Mouse (Mus musculus) testis, adult 2 months (tissue): Measurements from ENCODE around the gene Mitf. TPM values are rescaled to one million over a fixed set of nuclear protein-coding genes. Genes with fewer than 3 reads are reported as not detected.

Experiments
- H3K27ac ChIP-seq: fragments of 200-500 bp; 2 replicates; pipeline ENCODE4 v1.5.1; 2012; ENCODE audit warnings: low read depth, low read length; ENCODE audit not compliant: control insufficient read depth, insufficient read depth
- H3K27me3 ChIP-seq: fragments of 200-500 bp; 2 replicates; pipeline ENCODE4 v1.6.1; 2012; ENCODE audit warnings: mild to moderate bottlenecking, low read length, moderate library complexity; ENCODE audit not compliant: control insufficient read depth, insufficient read depth
- H3K36me3 ChIP-seq: fragments of 200-500 bp; 2 replicates; pipeline ENCODE4 v1.6.1; 2012; ENCODE audit warnings: mild to moderate bottlenecking, low read length; ENCODE audit not compliant: control insufficient read depth, insufficient read depth
- H3K4me1 ChIP-seq: fragments of 200-500 bp; 2 replicates; pipeline ENCODE4 v1.6.1; 2012; ENCODE audit warnings: low read length; ENCODE audit not compliant: control insufficient read depth, insufficient read depth
- H3K4me3 ChIP-seq: fragments of 200-500 bp; 2 replicates; pipeline ENCODE4 v1.5.1; 2012; ENCODE audit warnings: low read depth, mild to moderate bottlenecking, low read length, moderate library complexity, mixed read lengths; ENCODE audit not compliant: control insufficient read depth
- CTCF ChIP-seq: fragments of 200-500 bp; IDR thresholded peaks from 2 replicates; pipeline ENCODE4 v1.5.1; 2012; ENCODE audit warnings: low read depth, mild to moderate bottlenecking, inconsistent platforms, low read length, moderate library complexity; ENCODE audit not compliant: control insufficient read depth, insufficient read depth, insufficient replicate concordance
- POLR2A ChIP-seq: fragments of 200-500 bp; IDR thresholded peaks from 2 replicates; pipeline ENCODE4 v1.6.1; 2012; ENCODE audit warnings: low read depth, mild to moderate bottlenecking, inconsistent platforms, low read length, moderate library complexity; ENCODE audit not compliant: control insufficient read depth
- polyA plus RNA-seq: library from polyadenylated mRNA; depleted of rRNA; stranded (reverse); fragments of >200 nt; gene quantifications from 2 replicates; pipeline ENCODE4 v1.2.3, GENCODE M21; 2012

Gene Mitf
- polyA plus RNA-seq, 1 experiment, result 0.72 TPM

DNA sequence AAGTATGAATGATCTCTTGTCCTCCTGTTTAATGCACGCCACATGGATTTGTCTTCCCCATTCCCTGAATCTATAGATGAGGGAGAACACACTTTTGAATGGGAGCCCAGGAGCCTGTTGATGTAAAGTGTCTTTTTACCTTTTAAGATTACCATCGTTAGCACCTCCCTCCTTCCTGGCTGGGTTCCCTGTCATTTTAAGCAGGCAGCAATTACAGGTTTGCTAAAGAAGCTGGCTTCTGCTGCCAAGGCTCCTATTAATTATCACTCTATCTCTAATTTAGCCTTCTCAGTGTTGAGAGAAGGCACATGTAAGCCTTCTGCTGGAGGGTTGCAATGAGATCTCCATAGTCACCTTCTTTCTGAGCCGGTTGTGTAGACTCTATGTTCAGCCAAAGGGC lies 21.2 kb downstream of the Mitf start:
- H3K27ac ChIP-seq, result no peak overlapping the region

DNA sequence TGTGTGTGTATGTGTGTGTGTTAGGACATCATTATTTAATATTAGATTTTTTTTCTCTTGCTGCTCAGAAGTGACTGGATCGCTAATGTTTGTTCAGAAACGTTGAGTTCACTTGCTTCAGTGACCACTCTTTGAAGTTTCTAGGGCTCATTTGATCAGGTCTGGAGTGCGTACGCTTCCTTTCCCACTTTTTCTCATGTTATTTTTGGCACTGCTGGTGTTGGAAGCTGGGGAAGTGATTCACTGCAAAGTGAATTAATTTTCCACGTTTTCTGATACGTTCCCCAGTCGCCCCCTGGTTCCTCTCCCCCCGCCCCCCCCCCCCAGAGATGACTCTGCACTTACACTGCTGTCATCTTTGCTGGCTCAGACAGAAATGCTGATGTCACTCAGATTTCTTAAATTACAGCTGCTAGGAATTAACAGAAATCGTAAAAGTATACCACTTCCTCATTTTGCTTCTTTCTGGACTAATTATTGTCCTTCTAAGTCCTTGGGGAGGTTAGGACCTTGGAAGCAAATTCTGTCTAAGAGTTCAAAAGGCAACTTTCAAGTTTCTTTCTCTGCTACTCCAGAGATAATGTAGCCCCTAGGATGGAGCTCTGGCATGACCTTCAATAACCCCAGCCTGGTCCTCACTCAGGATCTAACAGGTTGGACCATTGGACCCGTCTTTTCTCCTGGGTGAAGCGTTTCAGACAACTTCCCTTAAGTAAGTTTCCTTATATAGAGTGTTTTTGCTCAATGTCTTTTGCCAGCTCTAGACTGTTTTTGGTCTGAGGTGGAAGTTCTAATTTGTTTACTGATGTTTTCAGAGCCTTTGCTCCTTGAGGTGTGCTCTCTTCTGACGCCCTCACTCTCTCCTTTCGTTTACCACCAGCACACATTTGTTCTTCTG lies 22.2 kb downstream of the Mitf start:
- Histone ChIP-seq H3K4me1 (no peaks in the 10 kb centered on the region), H3K27ac (no peak overlapping the region), H3K36me3 (no peaks in the 10 kb centered on the region), H3K27me3 (no peaks in the 10 kb centered on the region), H3K4me3 (no peak overlapping the region)
- no peak for TF ChIP-seq CTCF
- no peak for TF ChIP-seq POLR2A

More for the DNA sequence above, 21.2 kb downstream of the Mitf start:
- no peaks in the 10 kb centered on the region for H3K27me3 ChIP-seq
- H3K4me3 ChIP-seq, result no peak overlapping the region
- H3K4me1 ChIP-seq, result no peaks in the 10 kb centered on the region
- TF ChIP-seq POLR2A, result no peak
- TF ChIP-seq CTCF, result no peak
- no peaks in the 10 kb centered on the region for H3K36me3 ChIP-seq

DNA sequence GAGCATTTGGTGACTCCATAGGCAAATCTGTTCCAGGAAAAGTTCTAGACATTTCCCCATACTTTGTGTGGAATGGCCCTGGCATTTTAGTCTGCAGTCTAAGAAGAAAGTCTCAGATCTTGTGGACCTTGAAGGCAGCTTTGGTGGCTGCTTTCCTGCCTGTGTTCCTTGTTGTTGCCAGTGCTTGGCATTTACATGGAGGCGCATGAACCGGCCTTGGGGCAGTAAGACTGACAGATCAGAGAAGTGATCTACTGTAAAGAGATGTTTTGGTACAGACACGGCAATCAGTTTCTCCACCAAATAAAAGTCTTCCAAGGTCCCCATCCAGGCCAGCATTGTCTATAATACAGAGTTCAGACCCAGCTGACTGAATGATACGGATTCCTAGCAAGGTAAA lies 25.6 kb downstream of the Mitf start:
- no peaks in the 10 kb centered on the region for H3K36me3 ChIP-seq
- no peaks in the 10 kb centered on the region for H3K27me3 ChIP-seq
- H3K4me3 ChIP-seq, result no peak overlapping the region
- H3K27ac ChIP-seq, result no peak overlapping the region
- TF ChIP-seq POLR2A (no peak), CTCF (no peak)
- H3K4me1 ChIP-seq, result no peaks in the 10 kb centered on the region

DNA sequence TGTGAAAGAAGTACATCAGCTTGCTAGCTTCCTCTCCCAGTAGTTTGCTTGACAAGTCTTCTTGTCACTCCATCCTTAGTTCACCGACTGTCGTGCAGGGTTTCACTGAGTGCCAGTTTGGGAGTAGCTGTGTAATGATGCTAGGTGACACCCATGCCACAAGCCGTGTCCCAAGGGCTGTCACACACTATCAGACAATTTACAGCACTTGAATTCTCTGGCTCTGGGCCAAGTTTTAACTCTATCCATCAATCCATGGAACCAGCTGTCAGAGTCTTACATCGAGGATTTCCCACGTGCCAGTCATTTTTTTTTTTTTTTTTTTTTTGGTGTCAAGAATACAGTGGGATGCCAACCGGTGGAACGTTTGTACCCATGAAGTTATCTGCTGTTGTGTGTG lies 29.3 kb downstream of the Mitf start:
- TF ChIP-seq CTCF (no peak), POLR2A (no peak)

DNA sequence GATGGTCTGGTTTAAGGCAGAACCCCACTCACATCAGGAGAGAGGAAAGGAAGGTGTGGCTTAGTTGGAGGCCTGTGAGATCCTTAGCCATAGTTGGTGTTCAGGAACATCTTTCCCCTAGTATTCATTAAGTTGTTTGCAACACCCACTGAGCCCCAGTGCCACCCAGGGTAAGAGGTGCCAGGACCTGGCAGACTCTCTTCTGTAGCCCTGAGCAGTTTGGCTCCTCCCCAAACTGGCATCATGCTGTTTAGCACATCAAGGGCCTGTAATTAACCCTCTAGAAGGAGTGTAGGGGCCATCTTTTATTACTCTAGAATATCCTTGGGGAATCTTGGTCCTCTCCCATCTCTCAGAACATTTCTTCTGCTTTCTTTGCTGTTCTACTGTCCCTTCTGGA lies 30.9 kb downstream of the Mitf start:
- no peak for TF ChIP-seq POLR2A
- TF ChIP-seq CTCF, result no peak
- no peaks in the 10 kb centered on the region for H3K36me3 ChIP-seq

More for the DNA sequence above, 29.3 kb downstream of the Mitf start:
- H3K4me1 ChIP-seq, result no peaks in the 10 kb centered on the region
- H3K27me3 ChIP-seq, result no peaks in the 10 kb centered on the region
- no peak overlapping the region for H3K27ac ChIP-seq
- H3K4me3 ChIP-seq, result no peak overlapping the region
- H3K36me3 ChIP-seq, result no peaks in the 10 kb centered on the region

DNA sequence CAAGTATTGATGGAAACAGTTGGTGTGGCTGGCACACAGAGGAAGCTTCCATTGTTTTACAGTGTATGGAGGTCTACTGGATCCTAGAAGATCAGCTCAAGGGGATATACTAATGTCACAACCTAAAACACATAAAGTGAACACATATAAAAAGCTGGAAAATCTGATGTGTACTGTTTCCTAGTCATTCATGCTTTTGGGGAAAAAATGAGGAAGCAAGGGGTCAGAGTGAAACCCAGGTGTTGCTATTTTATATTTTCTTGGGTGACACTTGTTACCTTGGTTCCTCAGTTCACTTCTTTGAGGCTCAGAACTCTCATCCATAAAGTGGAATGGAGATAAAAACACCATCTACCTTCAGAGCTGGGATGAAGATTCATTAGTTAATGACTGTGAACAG lies 32.7 kb downstream of the Mitf start:
- H3K4me1 ChIP-seq, result no peaks in the 10 kb centered on the region
- no peaks in the 10 kb centered on the region for H3K27me3 ChIP-seq
- TF ChIP-seq POLR2A (no peak), CTCF (no peak)
- H3K36me3 ChIP-seq, result no peaks in the 10 kb centered on the region
- no peak overlapping the region for H3K27ac ChIP-seq
- no peak overlapping the region for H3K4me3 ChIP-seq

More for the DNA sequence above, 30.9 kb downstream of the Mitf start:
- no peaks in the 10 kb centered on the region for H3K4me1 ChIP-seq
- H3K4me3 ChIP-seq, result no peak overlapping the region
- no peaks in the 10 kb centered on the region for H3K27me3 ChIP-seq
- H3K27ac ChIP-seq, result no peak overlapping the region

DNA sequence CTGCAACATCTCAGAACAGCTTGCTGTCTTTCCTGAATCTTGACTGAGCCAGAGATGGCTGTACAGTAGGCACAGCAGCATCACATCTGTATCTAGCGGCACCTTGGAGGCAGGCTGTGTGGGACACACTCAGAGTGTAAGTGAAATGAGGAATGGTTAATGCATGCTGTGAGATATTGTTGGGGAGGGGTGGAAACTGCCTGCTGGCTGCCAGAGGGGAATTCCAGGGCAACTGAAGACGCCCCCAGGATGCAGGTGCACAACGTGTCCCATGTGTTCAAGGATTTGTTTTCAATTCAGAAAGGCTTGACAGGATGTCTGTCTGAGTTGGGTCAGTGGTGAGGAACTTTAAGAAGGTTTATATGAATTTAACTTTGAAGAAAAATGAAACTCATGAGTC lies 37.3 kb downstream of the Mitf start:
- no peaks in the 10 kb centered on the region for H3K36me3 ChIP-seq
- no peak overlapping the region for H3K4me3 ChIP-seq
- H3K27me3 ChIP-seq, result no peaks in the 10 kb centered on the region
- no peaks in the 10 kb centered on the region for H3K4me1 ChIP-seq
- no peak for TF ChIP-seq POLR2A
- TF ChIP-seq CTCF, result no peak
- no peak overlapping the region for H3K27ac ChIP-seq
